Mouse (Mus musculus): ENCODE results near the gene Ccdc121.
A peak's percentile ranks its signal among the peaks of the same experiment; 100 is the strongest.

Gene Ccdc121

DNA sequence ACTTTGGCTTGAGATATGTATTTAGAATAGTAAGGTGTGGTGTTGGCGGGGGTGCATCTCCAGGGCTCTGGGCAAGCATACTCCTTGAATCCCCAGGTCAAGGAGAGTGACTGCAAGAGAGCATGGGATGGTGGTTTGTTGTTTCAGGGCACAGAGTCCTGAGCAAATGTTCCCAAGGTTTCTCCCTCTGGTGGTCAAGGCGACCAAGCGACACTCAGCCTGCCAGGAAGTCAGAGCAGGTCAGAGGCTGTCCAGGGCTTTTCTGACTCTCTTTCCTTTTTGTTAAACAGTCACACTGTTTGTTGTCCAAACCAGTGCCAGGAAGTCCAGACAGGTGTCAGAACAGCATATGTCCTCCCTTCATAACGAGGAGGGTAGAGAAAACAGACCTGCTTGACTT is at the start of gene Ccdc121:
Gene Ccdc121 (minus strand): TSS at position 145 of the 400 bp plus-strand sequence.
- no peak for DNase-seq (ENCODE audit: low read depth in 1 of 2, low spot score in 2 of 2)

DNA sequence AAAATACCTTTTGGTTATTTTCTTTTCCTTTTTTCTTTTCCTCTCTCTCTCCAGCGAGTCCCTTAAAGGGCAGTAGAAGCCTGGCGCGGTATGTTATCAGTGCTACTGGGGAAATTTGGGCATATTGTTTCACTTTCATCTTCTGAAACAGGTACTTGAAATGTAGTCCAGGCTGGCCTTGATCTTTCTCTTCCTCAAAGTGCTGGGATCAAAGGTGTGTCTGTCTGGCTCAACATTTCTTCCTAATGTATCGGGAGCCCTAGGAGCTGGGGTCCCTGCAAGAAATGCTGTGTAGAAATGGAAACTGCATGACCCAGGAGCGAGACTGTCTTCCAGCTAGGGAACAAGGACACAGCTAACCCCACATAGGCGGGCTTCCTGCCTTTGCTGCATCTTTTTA is 49.1 kb upstream of the Ccdc121 start:
- no peak for DNase-seq (ENCODE audit: low read depth in 1 of 2, low spot score in 2 of 2)

GRCm38 (mm10) chr1:181559655-181560054 is 48.4 kb upstream of the Ccdc121 start:
- no peak for DNase-seq (ENCODE audit: low read depth in 1 of 2, low spot score in 2 of 2)

GRCm38 (mm10) chr1:181555475-181555874 is 44.2 kb upstream of the Ccdc121 start:
- no peak for DNase-seq (ENCODE audit: low read depth in 1 of 2, low spot score in 2 of 2)

DNA sequence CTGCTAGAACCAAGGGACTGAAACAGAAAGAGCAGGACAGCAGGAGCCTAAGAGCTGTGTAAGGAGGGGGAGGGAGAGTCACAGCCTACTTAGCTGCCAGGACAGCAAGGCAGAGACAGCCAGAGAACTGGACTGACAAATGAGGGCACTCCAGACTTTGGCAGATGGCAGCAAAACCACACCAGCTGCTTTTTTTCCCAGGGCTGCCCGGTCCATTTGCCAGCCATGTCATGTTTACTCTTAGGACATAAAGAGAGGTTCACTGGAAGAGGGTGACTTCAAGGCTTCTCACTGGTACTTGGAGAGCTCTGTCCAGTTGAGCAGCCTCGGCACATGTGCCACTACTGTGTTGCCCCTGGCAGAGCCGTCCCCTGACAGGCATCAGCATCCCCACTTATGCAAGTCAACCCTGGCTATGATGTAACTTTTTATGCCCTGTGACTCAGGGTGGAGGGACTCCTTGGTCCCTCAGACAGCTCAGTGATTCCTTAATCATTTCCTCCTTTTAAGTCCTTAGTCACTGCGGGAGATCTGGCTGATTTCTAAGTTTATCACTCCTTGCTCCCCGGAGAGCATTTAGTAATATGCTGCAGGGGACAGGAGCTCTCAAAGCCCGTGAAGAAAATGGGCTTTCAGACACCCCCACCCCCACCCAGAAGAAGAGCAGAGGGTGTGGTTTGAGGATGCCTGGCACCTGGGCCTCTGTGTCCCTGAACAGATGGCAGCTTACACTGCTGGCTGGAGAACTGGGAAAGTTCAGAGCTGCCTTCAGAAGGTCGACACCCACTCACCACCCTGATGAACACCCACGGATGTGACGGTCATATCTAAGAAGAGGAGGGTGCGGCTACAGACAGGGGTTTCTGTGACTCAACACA is 41.5 kb upstream of the Ccdc121 start:
- peak; percentile 25 to 50 for DNase-seq (ENCODE audit: low read depth in 1 of 2, low spot score in 2 of 2)

DNA sequence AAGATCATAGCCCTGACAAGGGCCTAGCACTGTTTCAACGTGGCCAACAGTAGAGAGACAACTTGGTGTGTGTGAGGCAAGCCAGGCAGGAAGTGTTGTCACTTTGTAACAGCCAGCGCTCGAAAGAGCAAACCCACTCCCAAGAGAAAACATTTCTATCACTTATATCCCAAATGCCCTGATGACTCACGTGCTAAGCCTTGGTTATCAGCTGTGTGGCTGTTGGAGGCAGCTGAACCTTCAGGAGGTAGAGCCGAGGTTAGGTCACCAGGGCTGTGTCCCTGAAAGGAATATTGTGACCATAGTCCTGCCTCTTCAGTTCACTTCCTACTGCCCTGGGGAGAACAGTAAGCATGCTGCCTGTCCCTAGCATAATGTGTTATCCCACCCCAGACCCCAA is 39.6 kb upstream of the Ccdc121 start:
- no peak for DNase-seq (ENCODE audit: low read depth in 1 of 2, low spot score in 2 of 2)

DNA sequence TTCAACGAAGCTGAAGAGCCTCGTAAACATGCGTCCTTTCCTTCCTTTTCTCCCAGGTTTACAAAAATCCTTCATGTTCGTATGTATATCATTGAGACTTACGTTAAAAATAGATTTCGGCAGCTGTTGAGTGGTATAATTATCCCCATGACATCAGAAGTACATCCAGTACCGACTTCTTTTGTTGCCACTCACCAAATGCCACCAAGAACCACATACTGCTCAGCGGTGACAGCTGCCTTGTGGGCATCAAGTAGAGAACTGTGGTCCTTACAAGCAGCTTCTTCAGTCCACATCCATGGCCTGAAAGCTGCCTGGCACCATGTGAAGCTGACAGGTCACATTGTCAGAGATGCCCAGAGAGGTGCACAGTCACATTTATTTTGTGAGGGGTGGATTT is 38.7 kb upstream of the Ccdc121 start:
- no peak for DNase-seq (ENCODE audit: low read depth in 1 of 2, low spot score in 2 of 2)

GRCm38 (mm10) chr1:181545044-181545772 is 34.0 kb upstream of the Ccdc121 start:
- DNase-seq (ENCODE audit: low read depth in 1 of 2, low spot score in 2 of 2): peak in 1 of 2 experiments; percentile 19

DNA sequence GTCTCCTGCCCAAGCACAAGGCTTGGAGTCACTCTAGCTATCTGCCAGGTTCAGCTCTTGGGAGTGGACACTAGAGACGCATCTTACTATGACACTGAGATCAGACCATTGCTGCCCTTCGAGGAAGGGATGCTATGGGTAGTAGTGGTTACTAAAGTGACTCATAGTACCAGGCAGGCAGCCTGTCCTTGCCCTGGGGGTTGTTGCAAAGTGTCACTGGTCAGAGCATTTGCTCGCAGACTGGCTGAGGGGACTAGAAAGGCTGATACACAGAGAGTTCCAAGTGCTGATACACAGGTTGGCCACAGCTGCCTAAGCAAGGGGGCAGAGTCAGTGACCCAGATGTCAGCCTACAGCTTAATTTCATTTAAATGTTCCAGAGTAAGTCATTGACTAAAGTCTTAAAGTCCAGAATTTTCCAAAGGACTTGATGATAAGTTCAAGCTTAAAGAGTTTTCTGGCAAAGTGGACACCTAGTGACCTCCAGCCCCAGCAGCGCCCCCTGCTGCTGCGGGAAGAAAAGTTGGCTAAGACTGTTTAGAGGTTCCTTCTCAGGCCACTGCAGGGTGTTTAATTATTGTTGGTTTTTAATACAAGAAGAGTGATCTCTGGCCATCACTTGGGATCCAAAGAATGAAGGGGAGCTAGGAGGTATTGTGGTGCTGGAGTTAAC is 32.6 kb upstream of the Ccdc121 start:
- no peak for DNase-seq (ENCODE audit: low read depth in 1 of 2, low spot score in 2 of 2)

DNA sequence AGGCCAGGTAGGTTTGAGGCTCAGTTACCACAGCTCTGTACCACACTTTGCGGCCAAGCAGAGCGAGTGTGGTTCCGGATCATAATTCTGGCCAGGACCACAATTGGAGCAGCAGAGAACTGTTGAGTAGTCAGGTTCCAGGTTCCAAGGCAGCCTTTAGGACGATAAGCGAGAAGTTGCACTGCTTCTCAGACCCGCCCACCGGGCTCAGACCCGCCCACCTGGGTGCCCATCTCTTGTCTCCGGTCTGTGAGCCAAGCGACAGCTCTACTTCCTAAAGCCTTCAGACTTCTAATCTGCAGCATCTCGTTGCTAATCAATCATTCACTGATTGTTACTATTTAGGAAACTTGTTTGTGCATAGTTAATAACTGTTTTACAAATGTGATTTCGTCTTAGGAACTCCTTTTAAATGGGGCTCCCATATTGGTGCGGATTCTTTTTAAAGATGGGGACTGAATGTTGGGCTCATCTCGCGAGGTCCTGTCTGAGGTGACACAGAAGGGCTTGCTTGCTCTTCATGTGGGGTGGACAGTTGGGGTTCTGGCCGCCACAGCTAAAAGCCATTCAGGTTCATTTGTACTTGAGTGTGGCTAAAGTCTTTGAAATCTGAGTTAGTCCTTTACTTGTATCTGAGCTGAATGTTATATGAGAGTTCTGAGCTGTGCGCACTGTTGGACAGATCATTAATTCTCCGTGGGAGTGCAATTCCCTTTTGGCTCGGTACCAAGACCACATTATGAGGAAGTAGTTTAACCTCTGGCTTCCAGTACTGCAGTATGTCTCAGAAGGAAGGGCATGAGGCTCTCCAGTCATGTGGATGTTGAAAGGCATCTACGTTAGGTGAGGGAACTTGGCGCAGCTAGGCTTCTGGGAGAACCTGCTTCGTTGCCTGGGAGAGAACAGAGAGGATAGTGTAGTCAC is 28.9 kb upstream of the Ccdc121 start:
- peak; percentile 18 to 30 for DNase-seq (ENCODE audit: low read depth in 1 of 2, low spot score in 2 of 2)

DNA sequence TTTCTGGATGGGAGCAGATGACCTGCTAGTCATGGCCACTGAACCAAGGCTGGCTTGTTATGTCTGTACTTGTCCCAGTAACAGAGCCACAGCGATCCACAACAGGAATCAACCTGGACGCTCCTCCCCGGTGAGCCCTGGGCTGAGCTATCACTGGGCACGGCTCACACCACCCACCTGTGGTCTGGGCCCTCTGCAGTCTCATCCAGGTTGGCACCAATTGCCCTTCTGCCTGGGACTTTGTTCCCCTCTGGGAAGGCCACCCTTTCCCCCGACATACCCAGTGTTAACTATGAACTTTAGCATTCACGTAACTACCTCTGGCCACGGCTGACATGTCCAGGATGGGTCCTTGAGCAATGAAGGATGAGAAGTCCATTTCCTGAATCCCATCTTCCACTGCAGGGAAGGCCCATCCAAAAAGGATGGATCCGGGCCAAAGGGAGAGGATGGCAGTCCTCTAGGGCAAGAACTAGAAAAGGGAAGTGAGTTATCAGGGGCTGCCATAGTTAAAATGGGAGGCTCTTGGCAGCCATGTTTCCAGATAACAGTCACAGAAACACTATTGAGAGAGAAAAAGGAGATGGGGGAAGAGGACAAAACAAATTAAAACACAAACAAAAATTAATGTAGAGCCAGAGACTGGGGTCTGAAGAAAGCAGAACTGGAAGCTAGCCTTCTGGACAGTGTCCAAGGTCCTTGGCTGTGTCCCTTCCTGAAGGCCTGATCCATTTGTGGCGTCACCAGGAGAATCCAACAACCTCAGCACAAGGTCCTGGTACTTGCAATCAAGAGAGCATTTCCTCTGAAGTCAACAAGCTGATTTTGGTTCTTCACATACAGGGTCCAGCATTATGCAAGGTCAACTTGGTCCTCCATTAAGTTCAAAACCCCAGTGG is 26.6 kb upstream of the Ccdc121 start:
- no peak for DNase-seq (ENCODE audit: low read depth in 1 of 2, low spot score in 2 of 2)

GRCm38 (mm10) chr1:181535165-181535873 is 24.1 kb upstream of the Ccdc121 start:
- DNase-seq (ENCODE audit: low read depth in 1 of 2, low spot score in 2 of 2): no peak

GRCm38 (mm10) chr1:181529368-181529767 is 18.1 kb upstream of the Ccdc121 start:
- no peak for DNase-seq (ENCODE audit: low read depth in 1 of 2, low spot score in 2 of 2)

DNA sequence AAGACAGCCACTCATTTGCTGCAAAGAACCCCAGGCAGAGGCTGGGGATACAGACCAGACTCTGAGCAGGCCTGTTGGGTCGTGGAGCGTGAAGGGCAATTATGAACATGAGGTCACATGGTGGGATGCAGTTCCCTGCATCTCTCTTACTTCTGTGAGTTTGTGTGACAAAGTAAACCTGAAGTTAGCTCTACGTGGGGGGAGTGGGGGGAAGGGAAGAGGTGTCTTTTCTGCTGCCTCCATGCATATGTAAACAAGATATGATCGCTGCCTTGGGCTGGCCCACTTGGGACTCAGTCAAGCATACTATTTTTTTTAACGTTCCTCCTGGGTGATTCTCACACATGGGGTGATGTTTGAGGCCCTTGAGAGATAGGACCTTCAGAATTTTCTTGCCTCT is 14.7 kb upstream of the Ccdc121 start:
- no peak for DNase-seq (ENCODE audit: low read depth in 1 of 2, low spot score in 2 of 2)

GRCm38 (mm10) chr1:181523831-181524230 is 12.6 kb upstream of the Ccdc121 start:
- no peak for DNase-seq (ENCODE audit: low read depth in 1 of 2, low spot score in 2 of 2)

DNA sequence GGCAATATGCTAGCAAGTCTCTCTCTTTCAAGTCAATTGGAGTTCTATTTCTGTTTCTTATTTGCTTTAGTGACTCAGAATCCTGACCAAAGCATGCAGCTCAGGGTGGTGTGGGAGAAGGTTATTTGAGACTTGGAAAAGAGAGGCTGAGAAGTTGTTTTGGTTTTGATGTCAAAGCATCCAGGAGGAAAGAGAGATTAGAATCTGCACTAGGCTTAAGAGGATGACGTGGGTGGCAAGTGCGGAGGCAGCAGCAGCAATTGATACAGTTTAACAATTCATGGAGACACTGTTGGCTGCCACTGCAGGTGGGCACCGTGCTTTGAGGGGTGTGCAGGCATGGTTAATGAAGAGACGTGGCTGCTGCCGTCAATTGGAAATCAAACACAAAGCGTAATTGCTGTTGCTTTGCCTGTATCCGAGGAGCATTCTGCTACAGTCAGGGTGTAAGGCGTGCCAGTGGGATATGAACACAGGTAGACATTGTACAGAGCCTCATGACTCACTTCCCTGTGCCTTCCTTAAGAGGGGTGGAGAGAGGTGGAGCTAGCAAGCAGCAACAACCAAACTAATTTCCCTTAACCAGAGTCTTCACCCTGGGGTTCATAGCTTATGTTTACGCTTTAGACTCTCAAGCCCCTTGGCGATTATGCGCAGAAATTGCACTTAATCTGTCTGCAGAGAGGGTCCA is 10.3 kb upstream of the Ccdc121 start:
- DNase-seq (ENCODE audit: low read depth in 1 of 2, low spot score in 2 of 2): no peak

GRCm38 (mm10) chr1:181519137-181519536 is 7.9 kb upstream of the Ccdc121 start:
- no peak for DNase-seq (ENCODE audit: low read depth in 1 of 2, low spot score in 2 of 2)

DNA sequence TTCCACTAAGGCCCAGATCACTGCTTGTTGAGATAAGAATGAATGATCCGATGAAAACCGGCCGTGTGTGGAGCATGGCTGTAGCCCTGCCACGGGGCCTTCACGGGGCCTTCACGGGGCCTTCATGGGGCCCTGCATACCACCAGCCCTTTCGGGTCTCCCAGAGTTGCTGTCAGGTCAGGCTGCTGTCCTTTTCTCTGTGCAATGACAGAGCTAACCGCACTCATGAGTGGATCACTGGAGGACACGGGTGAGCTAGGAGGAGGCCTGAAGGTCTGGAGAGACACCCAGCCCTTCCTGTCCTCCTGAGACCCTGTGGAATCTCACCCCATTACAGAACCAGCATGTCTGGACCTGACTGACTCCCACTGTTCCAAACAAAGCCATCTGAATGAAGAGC is 6.8 kb upstream of the Ccdc121 start:
- no peak for DNase-seq (ENCODE audit: low read depth in 1 of 2, low spot score in 2 of 2)

Data from monocyte, adult 2 months (primary cell).